Mouse (Mus musculus): Measurements from ENCODE around the gene Spdl1. TPM values are rescaled to one million over a fixed set of nuclear protein-coding genes. Genes with fewer than 3 reads are reported as not detected.

Spdl1 gene
- total and polyA plus RNA-seq, 2 experiments from 2014 or later: 1.4 to 3.7 TPM

GRCm38 (mm10) chr11:34868626-34869025 is 35.2 kb upstream of the Spdl1 start:
- H3K36me3 ChIP-seq (ENCODE audit: insufficient read depth): no peaks in the 10 kb centered on the region
- DNase-seq: peak; percentile 52
- TF ChIP-seq CTCF (IDR thresholded peaks at IDR 0.05; ENCODE audit: low read depth): peak; percentile 61
- WGBS: 30% methylated on average over 6 of the region's 6 CpGs
- no peaks in the 10 kb centered on the region for H3K4me1 ChIP-seq (ENCODE audit: insufficient read depth)
- no peaks in the 10 kb centered on the region for H3K9me3 ChIP-seq (ENCODE audit: low read length)
- no peak overlapping the region for H3K4me2 ChIP-seq (ENCODE audit: low read depth)
- H3K9ac ChIP-seq: no peak overlapping the region
- H3K27ac ChIP-seq (ENCODE audit: low read depth, low read length): no peak overlapping the region
- ATAC-seq: no peak
- no peaks in the 10 kb centered on the region for H3K27me3 ChIP-seq (ENCODE audit: insufficient read depth, low read length)
- H3K4me3 ChIP-seq (ENCODE audit: low read depth, low read length): no peak overlapping the region

- Histone ChIP-seq H3K27me3 (ENCODE audit: insufficient read depth, low read length) (no peaks in the 10 kb centered on the region), H3K36me3 (ENCODE audit: insufficient read depth) (no peaks in the 10 kb centered on the region), H3K9ac (no peak overlapping the region), H3K4me1 (ENCODE audit: insufficient read depth) (no peaks in the 10 kb centered on the region), H3K4me3 (ENCODE audit: low read depth, low read length) (no peak overlapping the region), H3K9me3 (ENCODE audit: low read length) (no peaks in the 10 kb centered on the region), H3K4me2 (ENCODE audit: low read depth) (no peak overlapping the region), H3K27ac (ENCODE audit: low read depth, low read length) (no peak overlapping the region)
- WGBS: 64% methylated on average over 3 of the region's 3 CpGs
- no peak for DNase-seq
- no peak for ATAC-seq
- TF ChIP-seq CTCF (IDR thresholded peaks at IDR 0.05; ENCODE audit: low read depth): no peak
Measured at GRCm38 (mm10) chr11:34865741-34866270, 32.4 kb upstream of the Spdl1 start.

GRCm38 (mm10) chr11:34865181-34865580 is 31.7 kb upstream of the Spdl1 start:
- no peak overlapping the region for H3K9ac ChIP-seq
- no peak overlapping the region for H3K4me2 ChIP-seq (ENCODE audit: low read depth)
- H3K9me3 ChIP-seq (ENCODE audit: low read length): no peaks in the 10 kb centered on the region
- 78% methylated on average over 14 of the region's 14 CpGs for WGBS
- H3K36me3 ChIP-seq (ENCODE audit: insufficient read depth): no peaks in the 10 kb centered on the region
- H3K27ac ChIP-seq (ENCODE audit: low read depth, low read length): no peak overlapping the region
- no peak overlapping the region for H3K4me3 ChIP-seq (ENCODE audit: low read depth, low read length)
- ATAC-seq: peak; percentile 20; the same call in 1 of the 2 replicates
- no peaks in the 10 kb centered on the region for H3K27me3 ChIP-seq (ENCODE audit: insufficient read depth, low read length)
- DNase-seq: no peak
- no peak for TF ChIP-seq CTCF (IDR thresholded peaks at IDR 0.05; ENCODE audit: low read depth)
- H3K4me1 ChIP-seq (ENCODE audit: insufficient read depth): no peaks in the 10 kb centered on the region

GRCm38 (mm10) chr11:34856652-34857051 is 23.2 kb upstream of the Spdl1 start:
- H3K27ac ChIP-seq (ENCODE audit: low read depth, low read length): no peak overlapping the region
- H3K4me1 ChIP-seq (ENCODE audit: insufficient read depth): no peaks in the 10 kb centered on the region
- H3K36me3 ChIP-seq (ENCODE audit: insufficient read depth): no peaks in the 10 kb centered on the region
- H3K4me2 ChIP-seq (ENCODE audit: low read depth): no peak overlapping the region
- DNase-seq: no peak
- 77% methylated on average over 3 of the region's 3 CpGs for WGBS
- H3K9me3 ChIP-seq (ENCODE audit: low read length): no peaks in the 10 kb centered on the region
- H3K4me3 ChIP-seq (ENCODE audit: low read depth, low read length): no peak overlapping the region
- no peak overlapping the region for H3K9ac ChIP-seq
- H3K27me3 ChIP-seq (ENCODE audit: insufficient read depth, low read length): no peaks in the 10 kb centered on the region
- ATAC-seq: no peak
- no peak for TF ChIP-seq CTCF (IDR thresholded peaks at IDR 0.05; ENCODE audit: low read depth)

GRCm38 (mm10) chr11:34846268-34846652 is 12.8 kb upstream of the Spdl1 start:
- WGBS: 82% methylated on average over 5 of the region's 5 CpGs
- no peak overlapping the region for H3K4me2 ChIP-seq (ENCODE audit: low read depth)
- DNase-seq: no peak
- H3K27ac ChIP-seq (ENCODE audit: low read depth, low read length): no peak overlapping the region
- H3K4me3 ChIP-seq (ENCODE audit: low read depth, low read length): no peak overlapping the region
- H3K27me3 ChIP-seq (ENCODE audit: insufficient read depth, low read length): no peaks in the 10 kb centered on the region
- H3K36me3 ChIP-seq (ENCODE audit: insufficient read depth): no peaks in the 10 kb centered on the region
- H3K9ac ChIP-seq: no peak overlapping the region
- TF ChIP-seq CTCF (IDR thresholded peaks at IDR 0.05; ENCODE audit: low read depth): no peak
- no peaks in the 10 kb centered on the region for H3K4me1 ChIP-seq (ENCODE audit: insufficient read depth)
- no peak for ATAC-seq
- no peaks in the 10 kb centered on the region for H3K9me3 ChIP-seq (ENCODE audit: low read length)

- Histone ChIP-seq H3K27me3 (ENCODE audit: insufficient read depth, low read length) (no peaks in the 10 kb centered on the region), H3K27ac (ENCODE audit: low read depth, low read length) (no peak overlapping the region), H3K36me3 (ENCODE audit: insufficient read depth) (no peaks in the 10 kb centered on the region), H3K9me3 (ENCODE audit: low read length) (no peaks in the 10 kb centered on the region), H3K4me3 (ENCODE audit: low read depth, low read length) (no peak overlapping the region), H3K4me2 (ENCODE audit: low read depth) (no peak overlapping the region), H3K4me1 (ENCODE audit: insufficient read depth) (no peaks in the 10 kb centered on the region), H3K9ac (no peak overlapping the region)
- DNase-seq (no peak), ATAC-seq (no peak)
- WGBS: 73% methylated on average over 22 of the region's 22 CpGs
- no peak for TF ChIP-seq CTCF (IDR thresholded peaks at IDR 0.05; ENCODE audit: low read depth)
Measured at GRCm38 (mm10) chr11:34845567-34846267, 12.3 kb upstream of the Spdl1 start.

- Histone ChIP-seq H3K27me3 (ENCODE audit: insufficient read depth, low read length) (no peaks in the 10 kb centered on the region), H3K4me2 (ENCODE audit: low read depth) (no peak overlapping the region), H3K4me1 (ENCODE audit: insufficient read depth) (no peaks in the 10 kb centered on the region), H3K9ac (no peak overlapping the region), H3K9me3 (ENCODE audit: low read length) (no peaks in the 10 kb centered on the region), H3K27ac (ENCODE audit: low read depth, low read length) (no peak overlapping the region), H3K36me3 (ENCODE audit: insufficient read depth) (no peaks in the 10 kb centered on the region), H3K4me3 (ENCODE audit: low read depth, low read length) (no peak overlapping the region)
- peak; percentile 72 for TF ChIP-seq CTCF (IDR thresholded peaks at IDR 0.05; ENCODE audit: low read depth)
- WGBS: 34% methylated on average over 5 of the region's 5 CpGs
- DNase-seq: peak; percentile 70
- ATAC-seq: peak; percentile 34; the same call in 1 of the 2 replicates
Measured at GRCm38 (mm10) chr11:34843517-34843916, 10.1 kb upstream of the Spdl1 start.
